Mouse (Mus musculus) liver, embryonic 16.5 days (tissue): ENCODE data around the gene Bsph2. TPM values are rescaled to one million over a fixed set of nuclear protein-coding genes. Genes with fewer than 3 reads are reported as not detected.

Experiments used
- ATAC-seq: fragments of 200-750 bp; cut with Nextera tagmentation; 2 replicates; pipeline ENCODE4 v1.8.0; 2017; ENCODE audit warnings: low read depth, mild to moderate bottlenecking, moderate number of reproducible peaks, moderate library complexity
- H3K27ac ChIP-seq: fragments of 300-500 bp; sonication (generic); 2 replicates; pipeline ENCODE4 v1.5.1; 2014; ENCODE audit warnings: mild to moderate bottlenecking, low read length
- H3K27me3 ChIP-seq: fragments of 300-500 bp; sonication (generic); 2 replicates; pipeline ENCODE4 v1.6.1; 2014; ENCODE audit warnings: low read depth, low read length, mixed read lengths; ENCODE audit not compliant: control insufficient read depth, insufficient read depth
- H3K36me3 ChIP-seq: fragments of 300-500 bp; sonication (generic); 2 replicates; pipeline ENCODE4 v1.6.1; 2014; ENCODE audit warnings: mild to moderate bottlenecking; ENCODE audit not compliant: control insufficient read depth, insufficient read depth
- H3K4me1 ChIP-seq: fragments of 300-500 bp; sonication (generic); 2 replicates; pipeline ENCODE4 v1.6.1; 2014; ENCODE audit warnings: low read depth, low read length, mixed read lengths; ENCODE audit not compliant: control insufficient read depth
- H3K4me2 ChIP-seq: fragments of 300-500 bp; sonication (generic); 2 replicates; pipeline ENCODE4 v1.6.1; 2014; ENCODE audit warnings: low read depth, low read length, mixed read lengths
- H3K4me3 ChIP-seq: fragments of 300-500 bp; sonication (generic); 2 replicates; pipeline ENCODE4 v1.5.1; 2014; ENCODE audit warnings: low read depth, mild to moderate bottlenecking, low read length
- H3K9ac ChIP-seq: fragments of 300-500 bp; sonication (generic); 2 replicates; pipeline ENCODE4 v1.6.1; 2014; ENCODE audit warnings: low read depth, low read length
- H3K9me3 ChIP-seq: fragments of 300-500 bp; sonication (generic); replicated peaks from 2 replicates; pipeline ENCODE4 v1.6.1; 2016; ENCODE audit warnings: low read length; ENCODE audit not compliant: control insufficient read depth
- WGBS: fragments of 180-500 bp; shearing (Covaris S2); extraction: QIAGEN DNeasy Blood & Tissue Kit; methylation state at CpG from one replicate; pipeline ENCODE4 v1.1.7; 2014; ENCODE audit not compliant: insufficient replicate concordance; 5-methylcytosine and 5-hydroxymethylcytosine counted together
- polyA plus RNA-seq: library from polyadenylated mRNA; unstranded; fragments of >200 nt; fragmentation: Nextera tagmentation; extraction: Ambion mirVana; gene quantifications from 2 replicates; pipeline ENCODE4 v1.2.1, GENCODE M21; 2015

Gene Bsph2
- polyA plus RNA-seq, result not detected in 2 replicates

DNA sequence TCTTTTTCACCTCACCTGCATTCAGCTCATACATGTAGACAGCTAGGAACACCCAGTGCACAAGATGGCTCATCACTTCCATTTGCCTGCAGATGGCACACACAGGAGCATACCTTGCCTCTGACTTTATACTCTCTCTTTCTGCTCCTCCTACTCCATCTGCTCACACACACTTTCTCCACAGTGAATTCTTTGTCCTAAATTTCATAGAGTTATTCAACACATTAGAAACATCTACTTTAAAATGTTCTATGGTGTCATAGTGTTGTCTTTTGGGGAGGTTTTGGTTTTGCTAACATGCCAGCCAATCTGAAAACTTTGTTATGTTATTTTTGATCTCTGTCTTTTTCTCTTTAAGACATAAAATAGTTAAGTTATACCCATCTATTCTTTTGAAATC, at the start of gene Bsph2:
Bsph2 (minus strand) TSS at position 101 of the 400 bp plus-strand sequence.
- Histone ChIP-seq H3K4me1 (no peaks in the 10 kb centered on the region), H3K4me3 (no peak within 1 kb of the TSS), H3K36me3 (no peaks in the 10 kb centered on the region), H3K4me2 (no peak within 1 kb of the TSS), H3K9ac (no peak within 1 kb of the TSS), H3K27me3 (no peaks in the 10 kb centered on the region), H3K9me3 (no peaks in the 10 kb centered on the region), H3K27ac (no peak within 1 kb of the TSS)
- ATAC-seq, result no peak

GRCm38 (mm10) chr7:13511539-13511938, 59.3 kb downstream of the Bsph2 start:
- H3K27ac ChIP-seq, result no peak overlapping the region
- no peaks in the 10 kb centered on the region for H3K4me1 ChIP-seq
- H3K27me3 ChIP-seq, result no peaks in the 10 kb centered on the region
- no peak overlapping the region for H3K4me3 ChIP-seq
- no peaks in the 10 kb centered on the region for H3K36me3 ChIP-seq
- WGBS, result 47% methylated on average over 1 of the region's 1 CpGs
- no peaks in the 10 kb centered on the region for H3K9me3 ChIP-seq
- no peak for ATAC-seq
- no peak overlapping the region for H3K4me2 ChIP-seq
- H3K9ac ChIP-seq, result no peak overlapping the region

Other genes with a start within 250 kb of the Bsph2 start
- 2.1 and 2.5 TPM in 2 replicates for gene Pla2g4c, start 246.4 kb downstream of the Bsph2 start, polyA plus RNA-seq
- gene Cabp5, start 172.9 kb downstream of the Bsph2 start, polyA plus RNA-seq, result not detected in 2 replicates
- not detected in 2 replicates for gene Bsph1, start 120.2 kb downstream of the Bsph2 start, polyA plus RNA-seq
- gene Sult2a5, start 52.9 kb upstream of the Bsph2 start, polyA plus RNA-seq, result 0.20 and 0.28 TPM in 2 replicates
- 1.1 and 1.5 TPM in 2 replicates for gene Sult2a2, start 162.4 kb upstream of the Bsph2 start, polyA plus RNA-seq